Mouse (Mus musculus) layer of hippocampus, adult 2 months (tissue): ENCODE data around the gene Tmprss11a. TPM values are rescaled to one million over a fixed set of nuclear protein-coding genes. Genes with fewer than 3 reads are reported as not detected.

Source experiments
- DNase-seq, 2 experiments: peaks; one replicate each; pipeline ENCODE4 v3.0.0; 2022; ENCODE audit warnings: low spot score in 2 of 2
- H3K27ac ChIP-seq: fragments of 200-600 bp; 2 replicates; pipeline ENCODE4 v1.8.1; 2022
- H3K4me3 ChIP-seq: fragments of 200-600 bp; 2 replicates; pipeline ENCODE4 v1.8.1; 2022; ENCODE audit warnings: mild to moderate bottlenecking
- CTCF ChIP-seq: fragments of 200-600 bp; conservative IDR thresholded peaks from 2 replicates; pipeline ENCODE4 v1.8.1; 2022; ENCODE audit warnings: antibody characterized with exemption, mild to moderate bottlenecking, moderate library complexity
- total RNA-seq, 2 experiments: library from RNA; stranded (reverse); gene quantifications; 2 replicates each; pipeline ENCODE4 v1.2.3; 2021

Gene Tmprss11a
- total RNA-seq, 2 experiments from 2014 or later, result not detected

- TF ChIP-seq CTCF, result peak; percentile 85
- peak in 1 of 2 experiments; percentile 36 for DNase-seq
- H3K4me3 ChIP-seq, result no peak overlapping the region
- no peak overlapping the region for H3K27ac ChIP-seq
These were observed 58.0 kb downstream of the Tmprss11a start for GRCm38 (mm10) chr5:86410815-86411214.

- Histone ChIP-seq H3K27ac (no peak overlapping the region), H3K4me3 (no peak overlapping the region)
- DNase-seq, result no peak
- TF ChIP-seq CTCF, result no peak
These were observed 60.8 kb downstream of the Tmprss11a start for GRCm38 (mm10) chr5:86407941-86408340.

- DNase-seq, result no peak
- Histone ChIP-seq H3K4me3 (no peak overlapping the region), H3K27ac (no peak overlapping the region)
- TF ChIP-seq CTCF, result no peak
These were observed 61.6 kb downstream of the Tmprss11a start for GRCm38 (mm10) chr5:86407191-86407590.

GRCm38 (mm10) chr5:86373320-86373719 lies 95.5 kb downstream of the Tmprss11a start, which contains the start of gene Tmprss11d:
Gene Tmprss11d, minus strand, starts transcription at chr5:86373420.
- no peak within 1 kb of the TSS for H3K4me3 ChIP-seq
- H3K27ac ChIP-seq, result no peak within 1 kb of the TSS
- no peak for DNase-seq
- TF ChIP-seq CTCF, result no peak

Other genes with a start within 250 kb of the Tmprss11a start
- not detected for gene Tmprss11c, start 179.7 kb downstream of the Tmprss11a start, total RNA-seq
- gene Tmprss11d, start 95.6 kb downstream of the Tmprss11a start, total RNA-seq, result not detected
- gene Tmprss11g, start 49.6 kb upstream of the Tmprss11a start, total RNA-seq, result not detected
- not detected for gene Tmprss11f, start 163.4 kb upstream of the Tmprss11a start, total RNA-seq
- not detected for gene Tmprss11b, start 207.4 kb upstream of the Tmprss11a start, total RNA-seq